Mouse (Mus musculus): ENCODE measurements around the gene Ckm.

The Ckm gene

DNA sequence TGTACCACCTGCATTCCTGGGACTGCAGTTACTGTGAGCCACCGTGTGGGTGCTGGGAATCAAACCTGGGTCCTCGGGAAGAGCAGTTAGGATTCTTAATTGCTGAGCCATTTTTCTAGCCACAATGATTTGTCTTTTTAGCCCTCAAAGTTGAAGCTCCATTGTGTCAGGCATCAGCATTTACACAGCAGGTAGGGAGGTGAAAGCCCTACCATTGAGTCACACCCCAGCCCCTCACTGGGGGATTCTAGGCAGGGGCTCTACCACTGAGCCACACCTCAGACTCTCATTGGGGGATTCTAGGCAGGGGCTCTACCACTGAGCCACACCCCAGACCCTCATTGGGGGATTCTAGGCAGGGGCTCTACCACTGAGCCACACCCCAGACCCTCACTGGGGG, 31.7 kb downstream of the Ckm start:
- no peak for DNase-seq

DNA sequence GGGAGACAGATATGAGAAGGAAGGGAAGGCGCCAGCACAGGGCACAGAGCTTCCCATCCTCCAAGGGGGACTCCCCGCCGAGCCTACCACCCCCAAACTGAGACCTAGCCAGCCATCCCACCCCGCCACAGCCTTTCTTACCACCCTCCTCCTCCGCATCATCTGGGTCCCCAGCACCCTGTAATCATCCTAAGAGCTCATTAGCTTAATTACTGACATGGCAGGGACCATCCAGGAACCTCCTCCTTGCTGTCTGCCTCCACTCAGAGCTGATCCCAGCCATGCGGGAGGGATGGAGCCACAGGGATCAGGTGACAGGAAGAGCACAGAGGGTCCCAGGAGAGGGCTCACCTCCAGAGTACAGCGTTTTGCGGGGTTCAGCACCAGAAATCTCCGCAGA, 32.5 kb downstream of the Ckm start:
- DNase-seq: no peak

DNA sequence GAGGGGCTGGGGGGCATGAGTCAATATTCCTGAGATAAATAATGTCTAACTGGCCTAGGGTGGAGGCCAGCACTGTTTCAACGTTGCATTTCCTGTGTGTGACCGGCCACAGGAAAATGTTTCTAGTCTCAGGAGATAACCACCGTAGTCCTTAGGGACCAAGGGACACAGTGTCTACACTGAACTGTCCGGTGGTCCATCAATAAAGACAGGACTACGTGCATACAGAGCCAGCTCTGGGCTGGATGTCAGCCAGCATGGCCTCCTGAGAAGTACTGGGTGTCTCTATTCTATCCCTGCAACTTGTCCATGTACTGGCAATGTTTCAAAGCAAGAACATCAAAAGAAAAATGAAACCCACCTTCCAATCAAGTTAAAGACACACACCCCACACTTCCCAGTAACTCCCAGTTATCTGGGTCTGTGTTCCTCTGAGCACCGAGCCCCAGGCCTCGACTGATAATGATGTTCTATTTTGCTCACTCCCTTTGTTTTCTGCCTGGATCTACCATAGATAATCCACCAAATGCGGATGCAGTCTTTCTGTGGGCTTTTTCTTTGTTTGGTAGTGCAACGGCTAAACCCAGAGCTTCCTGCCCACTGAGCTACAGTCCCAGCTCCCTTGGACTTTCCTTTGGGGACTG, 37.0 kb downstream of the Ckm start:
- DNase-seq: no peak

DNA sequence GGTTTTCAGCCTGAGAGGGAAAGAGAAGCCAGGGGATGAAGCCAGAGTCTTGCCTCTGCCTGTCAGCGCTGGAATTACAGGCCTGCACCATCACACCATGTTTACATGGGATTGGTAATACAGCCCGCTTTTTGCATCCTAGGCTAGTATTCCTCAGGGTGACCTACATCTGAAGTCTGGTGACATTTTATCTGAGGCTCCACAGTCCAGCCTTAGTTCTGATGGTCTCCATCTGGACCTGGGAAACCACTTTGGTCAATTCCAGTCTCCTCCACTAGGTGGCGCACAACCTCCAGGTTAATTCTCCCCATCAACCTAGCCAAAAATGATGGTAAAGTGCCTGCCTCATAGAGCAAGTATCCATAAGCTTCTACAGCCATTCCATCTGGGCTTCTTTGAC, 38.8 kb downstream of the Ckm start:
- DNase-seq: peak; percentile 82

DNA sequence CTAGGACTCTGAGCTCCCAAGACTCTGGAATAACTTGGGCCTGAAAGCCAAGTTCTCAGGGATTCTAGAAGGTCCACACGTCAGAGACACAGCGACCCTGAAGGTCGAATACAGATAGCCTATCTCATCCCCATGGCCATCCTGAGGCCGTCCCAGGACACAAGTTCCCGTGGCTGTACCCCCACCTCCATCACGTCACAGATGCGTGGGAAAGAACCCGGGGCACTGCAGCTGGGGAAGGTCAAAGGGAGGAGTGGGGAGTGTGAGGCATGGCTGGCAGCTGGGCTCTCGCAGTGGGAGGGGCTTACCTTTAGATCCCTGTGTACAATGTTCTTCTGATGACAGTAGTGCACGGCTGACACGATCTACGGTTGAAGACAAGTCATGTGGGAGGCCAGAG, 40.2 kb downstream of the Ckm start:
- DNase-seq: no peak

DNA sequence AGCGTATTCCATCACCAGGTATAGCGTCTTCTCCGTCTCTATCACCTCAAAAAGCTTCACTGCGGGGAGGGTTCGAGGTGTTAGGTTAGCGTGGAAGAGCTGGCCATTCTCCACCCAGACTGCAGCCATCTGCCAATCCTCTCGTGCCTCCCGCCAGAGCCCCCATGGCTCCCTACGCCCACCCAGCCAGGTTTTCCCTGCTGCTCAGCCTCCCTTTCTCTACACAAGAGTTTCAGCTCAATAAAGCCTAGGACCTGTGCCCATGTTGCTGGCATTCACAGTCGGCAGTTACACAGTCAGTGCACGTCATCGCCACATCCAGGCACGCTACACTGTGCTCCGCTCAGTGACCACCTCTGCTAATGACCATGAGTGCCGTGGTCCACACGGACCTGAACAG, 43.1 kb downstream of the Ckm start:
- DNase-seq: peak; percentile 44

DNA sequence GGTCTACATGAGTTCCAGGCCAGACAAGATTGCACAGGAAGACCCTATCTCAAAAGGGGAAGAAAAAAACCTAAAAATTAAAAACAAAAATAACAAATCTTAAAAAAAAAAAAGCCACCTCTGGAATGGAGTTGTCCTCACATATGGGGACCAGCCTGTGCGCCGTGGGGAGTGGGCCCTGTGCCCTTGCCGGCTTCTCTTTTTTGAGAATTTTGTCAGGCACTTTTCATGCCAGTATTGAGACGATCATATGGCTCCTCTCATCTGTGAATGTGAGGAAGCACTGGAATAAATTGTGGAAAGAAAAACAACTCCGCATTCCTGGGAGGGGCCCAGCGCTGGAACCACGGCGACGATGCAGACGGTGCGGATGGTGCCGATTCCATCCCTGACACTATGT, 44.6 kb downstream of the Ckm start:
- DNase-seq: no peak

DNA sequence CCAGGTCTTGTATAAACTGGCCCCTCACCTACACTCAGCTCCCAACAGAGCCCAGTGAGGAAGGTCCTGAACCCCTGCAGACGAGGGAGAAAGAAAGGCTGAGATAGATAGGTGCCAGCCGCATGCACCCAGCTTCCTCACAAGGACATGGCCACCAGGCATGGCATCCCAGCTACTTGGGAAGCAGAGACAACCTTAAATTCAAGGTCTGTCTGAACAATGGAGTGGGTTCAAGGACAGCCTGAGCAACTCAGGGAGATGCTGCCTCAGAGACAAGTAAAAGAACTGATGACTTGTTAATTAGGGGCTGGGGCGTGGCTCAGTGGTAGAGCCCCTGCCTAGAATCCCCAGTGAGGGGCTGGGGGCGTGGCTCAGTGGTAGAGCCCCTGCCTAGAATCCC, 50.6 kb downstream of the Ckm start:
- DNase-seq: no peak

DNA sequence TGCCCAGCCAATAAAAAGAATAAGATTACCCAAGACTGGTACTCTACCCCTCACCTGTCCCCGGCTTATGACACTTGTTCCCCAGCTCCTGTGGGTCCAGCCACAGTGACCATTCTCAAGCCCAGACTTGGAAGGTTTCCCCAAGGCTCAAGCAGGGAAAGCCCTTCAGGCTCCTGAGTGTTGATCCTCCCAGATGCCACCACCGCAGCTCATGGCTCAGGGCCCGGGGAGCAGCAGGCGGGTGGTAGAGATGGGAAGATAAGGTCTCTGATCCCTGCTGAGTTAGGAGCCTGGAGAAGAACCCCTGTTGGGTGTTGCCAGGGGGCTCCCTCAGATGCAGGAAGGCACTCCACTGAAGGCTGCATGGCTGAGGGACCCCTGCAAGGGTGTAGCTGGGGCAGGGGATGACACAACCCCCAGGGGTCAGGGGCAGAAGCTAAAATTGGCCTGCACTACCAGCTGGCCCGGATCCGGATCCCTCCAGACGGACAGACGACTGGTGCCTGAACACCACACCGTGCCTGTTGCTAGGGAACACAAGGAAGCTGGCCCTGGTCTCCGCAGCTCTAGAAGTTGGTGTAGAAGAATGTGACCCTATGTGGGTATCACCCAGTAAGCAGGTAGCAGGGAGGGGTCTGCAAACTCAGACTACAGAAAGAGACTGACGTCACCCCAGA, 51.4 kb downstream of the Ckm start:
- DNase-seq: no peak

DNA sequence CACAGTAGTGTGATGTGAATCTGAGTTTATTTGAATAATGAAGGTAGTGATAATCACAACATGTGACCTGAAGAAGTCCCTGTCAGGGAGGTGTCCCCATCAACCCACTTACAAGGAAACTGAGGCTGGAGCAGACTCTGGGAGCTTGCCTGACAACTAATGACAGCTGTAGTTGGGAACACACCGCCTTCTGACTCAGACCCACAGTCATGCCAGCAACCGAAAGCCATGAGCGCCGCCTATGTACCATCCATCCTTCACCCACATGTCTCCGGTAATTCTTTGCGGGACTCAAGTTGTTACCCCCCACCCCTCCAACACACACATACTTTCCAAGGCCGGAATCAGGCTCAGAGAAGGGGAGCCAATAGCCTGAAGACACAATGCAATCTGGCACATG, 52.1 kb downstream of the Ckm start:
- DNase-seq: no peak

DNA sequence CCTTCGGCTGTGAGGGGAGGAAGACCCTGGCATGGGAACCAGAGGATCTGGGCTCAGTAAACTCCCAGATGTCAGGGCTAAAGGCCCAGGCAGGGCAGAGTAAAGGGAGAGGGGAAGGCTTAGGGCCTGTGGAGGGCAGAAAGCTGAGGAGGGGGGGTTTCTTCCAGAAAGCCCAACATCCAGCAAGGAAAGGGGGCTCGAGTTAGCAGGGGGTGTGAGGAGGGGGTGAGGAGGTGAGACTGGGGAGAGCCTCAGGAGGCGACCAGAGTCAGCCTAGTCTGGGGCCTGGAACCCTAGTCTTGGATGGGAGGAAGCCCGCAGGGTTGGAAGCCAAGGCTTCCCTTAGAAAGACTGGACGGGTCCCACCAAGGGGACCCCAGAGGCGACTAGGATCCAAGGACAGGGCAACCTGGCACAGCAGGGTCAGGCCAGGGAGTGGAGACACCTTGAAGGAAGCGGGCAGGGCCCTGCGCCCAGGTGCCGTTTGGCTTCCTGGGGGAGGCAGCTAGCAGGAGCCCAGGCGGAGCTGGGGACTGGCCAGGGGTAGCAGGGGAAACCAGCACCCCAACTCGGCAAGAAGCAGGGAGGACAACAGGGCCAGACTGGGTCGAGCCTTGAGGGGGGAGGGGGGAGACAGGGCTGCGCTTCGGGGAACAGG, 53.0 kb downstream of the Ckm start:
- DNase-seq: no peak

DNA sequence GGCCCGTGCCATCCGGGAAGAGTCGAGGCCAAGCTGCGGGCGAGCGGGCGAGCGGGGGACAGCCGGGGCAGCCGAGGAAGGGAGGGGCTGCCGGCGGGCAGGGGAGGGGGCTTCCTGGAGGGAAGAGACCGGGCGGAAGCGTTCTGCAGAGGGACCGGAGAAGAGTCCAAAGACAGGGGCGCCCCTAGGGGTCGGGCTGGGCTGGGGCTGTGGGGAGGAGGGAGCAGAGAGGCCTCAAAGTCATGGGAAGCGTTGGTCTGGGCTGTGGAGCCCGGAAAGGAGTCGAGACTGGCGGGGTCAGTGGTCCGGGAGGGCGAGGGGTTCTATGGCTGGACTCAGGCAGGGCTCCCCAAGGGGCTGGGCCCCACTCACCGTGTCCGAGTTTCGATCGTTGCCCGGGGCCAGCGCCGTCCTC, 53.5 kb downstream of the Ckm start:
- DNase-seq: peak; percentile 41

DNA sequence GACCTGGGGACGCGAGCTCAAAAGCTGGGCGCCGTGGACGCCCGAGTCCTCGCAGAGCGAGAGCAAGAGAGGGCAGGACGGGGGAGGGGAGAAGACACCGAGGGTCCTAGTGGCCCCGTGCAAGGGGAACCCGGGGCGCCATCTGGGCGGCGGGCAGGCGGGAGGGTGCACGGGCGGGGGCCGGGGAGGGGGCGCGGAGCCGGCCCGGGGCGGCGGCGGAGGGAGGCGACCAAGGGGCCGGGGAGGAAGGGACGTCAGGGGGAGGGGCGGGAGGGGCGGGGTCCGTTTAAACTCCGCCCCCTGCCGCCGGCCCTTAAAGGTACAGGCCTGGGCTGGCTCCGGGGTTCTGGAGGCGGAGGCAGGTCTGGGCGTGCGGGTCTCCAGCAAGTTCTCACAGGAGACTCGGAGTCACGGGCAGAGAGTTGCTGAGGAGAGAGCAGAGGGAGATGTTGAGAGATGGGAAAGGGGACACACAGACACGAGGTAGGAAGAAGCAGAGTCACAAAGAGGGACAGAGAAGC, 54.1 kb downstream of the Ckm start, which contains the start of gene Mark4:
Gene Mark4, minus strand, starts transcription at position 231 of the 521 bp plus-strand sequence.
- peak; percentile 66 for DNase-seq

DNA sequence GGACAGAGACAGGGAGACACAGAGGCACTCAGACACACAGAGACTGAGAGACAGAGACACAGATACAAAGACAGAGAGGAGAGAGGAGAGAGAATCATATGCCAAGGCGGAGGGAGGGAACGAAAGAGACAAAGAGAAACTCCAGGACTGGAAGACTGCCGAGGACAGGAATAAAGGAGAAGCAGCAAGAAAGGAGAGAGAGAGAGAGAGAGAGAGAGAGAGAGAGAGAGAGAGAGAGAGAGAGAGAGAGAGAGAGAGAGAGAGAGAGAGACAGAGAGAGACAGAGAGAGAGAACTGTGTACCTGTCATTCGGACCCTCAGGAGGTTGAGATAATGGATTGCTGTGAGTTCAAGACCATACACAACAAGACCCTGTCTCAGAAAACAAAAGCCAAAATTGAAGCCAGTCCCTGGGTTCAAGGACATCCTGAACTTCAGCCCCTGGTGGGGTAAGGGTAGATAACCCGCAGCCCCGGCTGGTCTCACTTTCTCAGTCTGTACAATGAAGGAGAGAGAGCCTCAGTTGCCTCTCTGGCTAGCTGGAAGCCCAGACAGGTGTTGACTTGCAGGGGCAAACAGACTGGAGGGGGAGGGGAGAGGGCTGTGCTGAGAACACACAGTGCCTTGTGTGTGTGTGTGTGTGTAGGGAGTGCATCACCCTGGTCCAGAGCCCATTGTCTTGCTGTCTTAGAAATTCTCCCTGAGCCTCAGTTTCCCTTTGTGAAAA, 54.7 kb downstream of the Ckm start:
- DNase-seq: no peak

DNA sequence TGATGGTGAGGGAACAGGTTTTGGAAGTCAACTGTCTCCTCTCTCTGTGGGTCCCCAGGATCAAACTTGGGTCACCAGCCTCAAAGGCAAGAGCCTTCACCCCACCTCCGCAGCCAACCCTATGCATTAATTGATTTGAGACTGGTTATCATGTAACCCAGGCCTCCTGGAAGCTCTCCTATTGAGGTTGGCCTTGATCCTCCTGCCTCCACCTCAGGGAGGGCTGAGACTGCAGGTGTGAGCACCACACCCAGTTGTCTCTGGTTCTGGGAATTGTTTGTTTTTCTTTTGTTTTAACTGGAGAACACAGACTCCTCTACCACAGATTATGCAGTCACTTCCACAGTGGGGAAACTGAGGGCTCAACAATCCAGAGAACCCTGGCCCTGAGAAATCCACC, 55.9 kb downstream of the Ckm start:
- DNase-seq: no peak

DNA sequence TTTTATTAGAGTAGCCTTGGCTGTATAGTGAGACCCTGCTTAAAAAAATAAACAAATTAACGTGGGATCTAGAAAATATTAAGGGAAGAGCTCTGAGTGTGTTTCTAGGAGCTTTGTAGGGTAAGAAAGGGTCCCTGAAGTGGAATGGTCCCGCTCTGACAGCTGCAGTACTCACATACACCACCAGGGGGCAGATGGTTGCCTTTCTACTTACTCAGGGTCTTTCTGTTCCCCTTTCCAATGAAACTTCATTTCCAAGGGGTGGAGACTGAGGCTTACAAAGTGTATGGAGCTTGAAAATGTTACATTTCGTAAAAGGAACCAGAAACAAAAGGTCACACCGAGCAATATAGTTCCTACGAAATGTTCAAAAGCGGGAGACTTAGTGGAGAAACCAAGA, 56.9 kb downstream of the Ckm start:
- DNase-seq: peak; percentile 58

DNA sequence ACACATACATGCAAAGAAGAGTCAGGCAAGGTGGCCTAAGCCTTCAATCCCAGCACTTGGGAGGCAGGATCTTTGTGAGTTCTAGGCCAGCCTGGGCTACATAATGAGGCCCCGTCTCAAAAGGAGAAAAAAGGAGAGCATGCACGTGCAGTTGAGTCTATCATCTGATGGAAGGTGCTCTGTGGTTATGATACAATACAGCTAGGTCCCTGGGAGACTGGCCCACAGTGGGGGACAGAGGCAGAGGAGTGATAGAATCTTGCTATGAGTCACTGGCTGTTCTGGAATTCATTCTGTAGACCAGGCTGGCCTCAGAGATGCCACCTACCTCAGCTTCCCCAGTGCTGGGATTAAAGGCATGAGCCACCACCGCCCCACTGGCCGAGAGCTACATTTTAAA, 57.9 kb downstream of the Ckm start:
- no peak for DNase-seq

DNA sequence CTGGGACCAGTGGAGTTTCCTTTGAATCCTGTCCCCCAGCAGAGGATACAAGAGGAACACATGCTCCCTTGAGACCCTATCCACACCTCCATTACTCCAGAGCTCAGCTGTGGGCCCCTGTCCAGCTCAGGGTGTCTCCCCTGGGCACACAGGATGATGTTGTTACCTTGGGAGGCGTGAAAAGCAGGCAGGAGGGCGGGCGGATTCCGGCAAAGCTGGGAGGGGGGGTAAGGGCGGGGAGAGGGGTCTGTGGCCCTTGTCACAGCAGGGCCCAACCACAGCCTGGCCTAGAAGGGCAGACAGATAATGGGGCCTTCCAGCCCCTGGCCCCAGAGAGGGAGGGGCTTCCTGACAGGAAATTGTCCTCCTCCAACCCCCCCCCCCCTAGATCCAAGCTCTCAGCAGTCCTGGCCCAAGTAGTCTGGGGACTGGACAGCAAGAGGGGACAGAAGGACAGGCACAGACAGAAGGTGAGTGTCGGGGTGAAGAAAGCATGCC, 58.4 kb downstream of the Ckm start, which contains the start of gene Exoc3l2:
Gene Exoc3l2, plus strand, starts transcription at position 448 of the 498 bp plus-strand sequence.
- DNase-seq: no peak

DNA sequence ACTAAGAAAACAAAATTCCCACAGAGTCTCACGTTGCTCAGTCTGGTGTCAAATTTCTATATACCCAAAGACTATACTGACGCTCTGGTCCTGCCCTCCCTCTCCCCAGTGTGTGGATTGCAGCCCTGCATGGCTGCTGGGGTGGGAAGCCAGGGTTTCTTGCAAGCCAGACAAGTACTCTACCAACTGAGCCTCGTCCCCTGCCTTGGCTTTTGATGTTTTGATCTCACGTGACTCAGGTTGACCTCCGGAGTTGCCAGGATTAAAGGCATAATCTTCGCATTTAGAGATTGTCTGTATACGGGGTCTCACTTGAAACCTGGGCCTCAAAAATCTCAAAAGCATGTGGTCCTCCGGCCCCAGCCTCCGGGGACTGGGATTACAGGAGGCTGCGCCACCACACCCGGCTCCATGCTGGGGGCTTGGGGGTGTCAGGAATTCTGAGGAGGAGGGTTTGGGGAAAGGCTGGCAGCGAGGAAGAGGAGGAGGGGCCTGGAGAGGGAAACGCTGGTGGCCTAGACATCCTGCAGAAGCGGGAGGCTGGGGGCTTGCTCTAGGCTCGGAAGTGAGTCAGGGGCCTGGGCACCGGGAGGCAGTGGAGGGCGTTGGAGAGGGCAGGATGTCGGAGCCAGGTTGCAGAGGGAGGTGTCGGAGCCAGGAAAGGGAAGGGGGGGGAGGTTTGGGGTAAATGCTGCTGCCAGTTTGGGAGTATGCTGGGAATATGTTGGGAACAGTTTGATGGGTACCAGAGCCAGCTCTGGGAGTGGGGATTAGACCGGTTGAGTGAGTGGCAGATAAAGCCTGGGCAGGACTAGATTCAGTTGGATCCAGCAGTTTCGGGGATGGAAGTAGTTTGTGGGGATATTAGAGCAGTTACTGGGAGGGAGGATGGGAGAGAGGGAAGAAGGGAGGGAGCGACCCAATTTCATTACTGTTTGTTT, 60.1 kb downstream of the Ckm start:
- DNase-seq: no peak

DNA sequence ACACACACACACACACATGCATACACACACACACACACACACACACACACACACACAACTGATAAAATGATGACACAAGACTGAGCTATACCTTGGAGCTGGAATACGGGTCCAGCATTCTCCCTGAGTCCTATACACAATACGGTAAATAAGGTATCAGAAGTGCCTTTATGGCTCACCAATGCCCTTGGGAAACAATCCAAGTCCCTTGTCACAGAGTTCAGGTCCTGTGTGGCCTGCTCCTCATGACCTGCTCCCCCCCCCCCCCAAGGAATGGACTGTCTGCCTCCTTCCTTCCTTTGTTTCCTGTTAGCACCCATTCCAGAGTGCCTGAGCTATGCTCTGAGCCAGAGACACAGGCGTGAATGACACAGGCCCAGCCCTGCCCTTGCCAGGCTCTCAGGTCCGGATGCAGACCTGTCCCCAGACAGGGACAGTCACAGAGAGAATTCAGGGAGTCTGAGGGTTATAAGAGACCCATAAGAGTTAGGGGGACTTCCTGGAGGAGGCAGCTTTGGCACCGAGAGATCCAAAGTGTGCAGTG, 62.1 kb downstream of the Ckm start:
- no peak for DNase-seq

DNA sequence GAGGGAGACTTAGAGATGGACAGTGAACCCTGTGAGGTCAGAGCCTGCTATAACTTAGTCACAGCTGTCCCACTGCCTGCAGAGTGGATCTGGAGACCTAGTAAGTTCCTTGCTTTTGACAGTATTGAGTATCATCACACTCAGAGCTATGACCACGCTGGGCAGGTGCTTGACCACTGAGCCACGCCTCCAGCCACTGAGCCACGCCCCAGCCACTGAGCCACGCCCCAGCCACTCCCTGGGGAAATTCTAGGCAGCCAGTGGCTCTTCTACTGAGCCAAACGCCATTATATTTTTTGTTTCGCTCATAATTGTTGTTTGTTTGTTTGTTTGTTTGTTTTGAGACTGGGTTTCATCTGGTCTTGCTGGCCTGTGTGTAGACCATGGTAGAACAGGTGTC, 63.1 kb downstream of the Ckm start:
- DNase-seq: no peak

DNA sequence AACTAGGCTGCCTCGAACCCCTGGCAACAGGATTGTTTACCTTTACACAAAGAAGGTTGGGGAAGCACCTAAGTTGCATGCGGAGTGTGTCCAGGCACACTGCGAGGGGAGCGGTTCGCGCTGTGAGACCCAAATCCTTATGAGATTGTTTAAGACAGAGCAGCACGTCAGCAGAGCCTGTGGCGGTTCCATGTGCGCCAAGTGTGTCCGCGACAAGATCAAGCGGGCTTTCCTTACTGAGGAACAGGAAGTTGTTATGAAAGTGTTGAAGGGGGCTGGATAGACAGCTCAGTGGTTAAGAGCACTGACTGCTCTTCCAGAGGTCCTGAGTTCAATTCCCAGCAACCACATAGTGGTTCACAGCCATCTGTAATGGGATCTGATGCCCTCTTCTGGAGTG, 63.7 kb downstream of the Ckm start:
- no peak for DNase-seq
